Mouse (Mus musculus): Measurements from ENCODE around the gene 9030624G23Rik. TPM values are rescaled to one million over a fixed set of nuclear protein-coding genes. Genes with fewer than 3 reads are reported as not detected.
A peak's percentile ranks its signal among the peaks of the same experiment; 100 is the strongest.
"Not testable (repeated sequence)": the region's sequence is repeated elsewhere in the genome, so short reads cannot be mapped to it uniquely, and the experiment has no call there.

Gene 9030624G23Rik
- polyA plus RNA-seq (2012; rRNA removed): 0.57 and 0.74 TPM in 2 replicates

- peak in 1 of 2 experiments; percentile 2 for DNase-seq
- H3K4me1 ChIP-seq (ENCODE audit: control insufficient read depth, insufficient read depth, low read length); H3K27ac ChIP-seq (ENCODE audit: insufficient read depth, low read length); H3K4me3 ChIP-seq (replicated peaks; ENCODE audit: insufficient read depth, low read depth, low read length); H3K27me3 ChIP-seq (ENCODE audit: control insufficient read depth, insufficient read depth, low read length): not testable (repeated sequence)
- 4% methylated on average over 38 of the region's 39 CpGs for WGBS
Measured at GRCm38 (mm10) chr12:24097108-24097520, at the start of gene 9030624G23Rik. Gene 9030624G23Rik, minus strand, starts transcription at chr12:24097246.

- WGBS: 86% methylated on average over 2 of the region's 5 CpGs
- not testable (repeated sequence) for H3K4me1 ChIP-seq (ENCODE audit: control insufficient read depth, insufficient read depth, low read length); H3K27me3 ChIP-seq (ENCODE audit: control insufficient read depth, insufficient read depth, low read length); DNase-seq; H3K4me3 ChIP-seq (replicated peaks; ENCODE audit: insufficient read depth, low read depth, low read length); H3K27ac ChIP-seq (ENCODE audit: insufficient read depth, low read length)
Measured at GRCm38 (mm10) chr12:24083096-24083495, 13.9 kb downstream of the 9030624G23Rik start.

Data from cerebellum, adult 2 months (tissue).